Mouse (Mus musculus) hindbrain, embryonic 12.5 days (tissue): ENCODE measurements at regions not wholly inside any gene's neighbourhood (a gene's known extent, or its start where the extent isn't known, plus 50 kb on each side); places are given as distances from the start of the nearest gene placed in this dataset.

Source experiments
- ATAC-seq: fragments of 200-750 bp; cut with Nextera tagmentation; 2 replicates; pipeline ENCODE4 v1.8.0; 2017; ENCODE audit warnings: moderate TSS enrichment; ENCODE audit not compliant: low FRiP score
- H3K27ac ChIP-seq: fragments of 300-500 bp; sonication (generic); 2 replicates; pipeline ENCODE4 v1.5.1; 2016; ENCODE audit warnings: mild to moderate bottlenecking
- H3K27me3 ChIP-seq: fragments of 300-500 bp; sonication (generic); 2 replicates; pipeline ENCODE4 v1.6.1; 2016; ENCODE audit warnings: mild to moderate bottlenecking
- H3K36me3 ChIP-seq: fragments of 300-500 bp; sonication (generic); 2 replicates; pipeline ENCODE4 v1.6.1; 2016; ENCODE audit warnings: mild to moderate bottlenecking
- H3K4me1 ChIP-seq: fragments of 300-500 bp; sonication (generic); 2 replicates; pipeline ENCODE4 v1.6.1; 2016
- H3K4me2 ChIP-seq: fragments of 300-500 bp; sonication (generic); replicated peaks from 2 replicates; pipeline ENCODE4 v1.6.1; 2016; ENCODE audit warnings: mild to moderate bottlenecking
- H3K4me3 ChIP-seq: fragments of 300-500 bp; sonication (generic); 2 replicates; pipeline ENCODE4 v1.5.1; 2016; ENCODE audit warnings: mild to moderate bottlenecking
- H3K9ac ChIP-seq: fragments of 300-500 bp; sonication (generic); 2 replicates; pipeline ENCODE4 v1.6.1; 2016; ENCODE audit warnings: mild to moderate bottlenecking, moderate library complexity
- H3K9me3 ChIP-seq: fragments of 300-500 bp; sonication (generic); replicated peaks from 2 replicates; pipeline ENCODE4 v1.6.1; 2016; ENCODE audit warnings: mild to moderate bottlenecking
- WGBS: fragments of 180-500 bp; shearing (Covaris S2); methylation state at CpG from one replicate; pipeline ENCODE4 v1.1.7; 2016; 5-methylcytosine and 5-hydroxymethylcytosine counted together

DNA sequence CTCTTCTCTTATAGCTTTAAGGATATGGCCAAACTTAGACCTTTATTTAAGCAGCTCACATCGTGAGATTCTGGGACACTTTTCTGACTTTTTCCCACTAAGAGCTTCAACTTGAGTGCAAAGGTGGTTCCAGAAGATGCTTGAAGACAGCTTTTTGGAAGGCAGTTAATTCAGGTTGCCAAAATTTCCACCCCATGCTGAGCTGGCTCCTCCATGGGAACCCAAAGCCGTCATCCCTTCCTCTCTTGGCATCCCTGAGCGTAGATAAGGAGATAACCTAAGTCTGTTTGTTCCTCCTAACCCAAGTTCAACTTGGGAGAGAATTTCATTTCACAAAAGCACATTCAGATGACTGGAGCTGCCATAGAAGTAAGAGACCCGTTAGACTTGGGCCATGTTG, 223.7 kb upstream of the Bmper start:
- Histone ChIP-seq H3K9ac (no peak overlapping the region), H3K4me2 (no peak overlapping the region), H3K4me3 (no peak overlapping the region), H3K9me3 (no peaks in the 10 kb centered on the region), H3K27me3 (no peaks in the 10 kb centered on the region), H3K4me1 (peaks cover 6% of the 10 kb centered on the region), H3K27ac (no peak overlapping the region), H3K36me3 (no peaks in the 10 kb centered on the region)
- ATAC-seq, result no peak
- 85% methylated on average over 4 of the region's 4 CpGs for WGBS

- H3K27me3 ChIP-seq, result no peaks in the 10 kb centered on the region
- no peak overlapping the region for H3K27ac ChIP-seq
- no peak overlapping the region for H3K9ac ChIP-seq
- H3K36me3 ChIP-seq, result no peaks in the 10 kb centered on the region
- ATAC-seq, result no peak
- no peak overlapping the region for H3K4me3 ChIP-seq
- H3K9me3 ChIP-seq, result no peaks in the 10 kb centered on the region
- WGBS, result 95% methylated on average over 3 of the region's 3 CpGs
- H3K4me2 ChIP-seq, result no peak overlapping the region
- H3K4me1 ChIP-seq, result peaks cover 16% of the 10 kb centered on the region
Measured at GRCm38 (mm10) chr9:23000200-23000599, 222.7 kb upstream of the Bmper start.

DNA sequence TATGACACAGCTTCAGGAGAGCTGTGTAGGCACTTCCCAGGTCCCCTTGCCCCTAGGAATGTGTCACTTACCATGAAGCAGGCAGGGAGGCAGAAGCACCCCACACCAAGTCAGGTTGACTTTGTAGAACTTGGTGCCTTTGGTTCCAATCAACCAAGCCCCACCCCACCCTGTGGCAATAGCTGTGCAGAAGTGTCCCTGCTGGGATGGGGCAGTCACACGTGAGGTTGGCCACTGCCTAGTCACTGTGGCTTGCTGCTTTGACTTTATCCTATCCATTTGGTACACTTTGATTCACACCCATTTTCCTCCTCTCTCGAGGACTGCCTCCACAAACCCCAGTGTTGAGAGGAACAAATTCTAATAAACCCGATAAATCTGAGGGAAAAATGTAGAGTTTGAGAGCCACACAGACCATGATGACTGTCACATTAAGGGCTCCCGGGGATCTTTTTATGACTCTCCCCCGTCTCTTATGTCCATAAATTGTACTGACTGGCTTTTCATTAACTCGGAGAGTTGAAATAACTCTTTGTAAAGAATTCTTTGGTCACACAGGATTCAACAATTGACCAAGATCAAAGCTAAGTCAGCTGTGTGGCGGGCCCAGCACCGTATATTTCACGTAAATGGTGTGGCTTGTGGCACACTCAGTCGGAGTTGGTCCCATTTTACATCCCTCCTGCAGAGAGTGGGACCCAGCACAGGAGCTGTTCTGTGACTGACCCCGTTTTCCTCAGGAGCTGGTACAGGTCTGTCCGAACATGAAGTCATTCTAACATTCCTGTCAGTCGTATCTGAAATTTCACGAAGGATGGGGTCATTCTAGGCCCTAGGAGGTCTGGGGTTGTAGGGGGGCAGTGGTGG, 219.4 kb upstream of the Bmper start:
- Histone ChIP-seq H3K9ac (no peak overlapping the region), H3K4me1 (peaks cover 23% of the 10 kb centered on the region), H3K4me3 (no peak overlapping the region), H3K27me3 (peaks cover 15% of the 10 kb centered on the region; the same call in 1 of the 2 replicates), H3K4me2 (no peak overlapping the region), H3K36me3 (no peaks in the 10 kb centered on the region), H3K27ac (no peak overlapping the region), H3K9me3 (no peaks in the 10 kb centered on the region)
- WGBS, result 58% methylated on average over 14 of the region's 14 CpGs
- no peak for ATAC-seq

- peaks cover 21% of the 10 kb centered on the region for H3K27me3 ChIP-seq
- no peak for ATAC-seq
- no peak overlapping the region for H3K4me3 ChIP-seq
- H3K9ac ChIP-seq, result no peak overlapping the region
- H3K4me2 ChIP-seq, result no peak overlapping the region
- peaks cover 32% of the 10 kb centered on the region for H3K4me1 ChIP-seq
- H3K36me3 ChIP-seq, result no peaks in the 10 kb centered on the region
- 45% methylated on average over 7 of the region's 7 CpGs for WGBS
- peak overlapping the region; percentile 31 for H3K27ac ChIP-seq
- no peaks in the 10 kb centered on the region for H3K9me3 ChIP-seq
Measured at GRCm38 (mm10) chr9:23005005-23005404, 217.9 kb upstream of the Bmper start.

DNA sequence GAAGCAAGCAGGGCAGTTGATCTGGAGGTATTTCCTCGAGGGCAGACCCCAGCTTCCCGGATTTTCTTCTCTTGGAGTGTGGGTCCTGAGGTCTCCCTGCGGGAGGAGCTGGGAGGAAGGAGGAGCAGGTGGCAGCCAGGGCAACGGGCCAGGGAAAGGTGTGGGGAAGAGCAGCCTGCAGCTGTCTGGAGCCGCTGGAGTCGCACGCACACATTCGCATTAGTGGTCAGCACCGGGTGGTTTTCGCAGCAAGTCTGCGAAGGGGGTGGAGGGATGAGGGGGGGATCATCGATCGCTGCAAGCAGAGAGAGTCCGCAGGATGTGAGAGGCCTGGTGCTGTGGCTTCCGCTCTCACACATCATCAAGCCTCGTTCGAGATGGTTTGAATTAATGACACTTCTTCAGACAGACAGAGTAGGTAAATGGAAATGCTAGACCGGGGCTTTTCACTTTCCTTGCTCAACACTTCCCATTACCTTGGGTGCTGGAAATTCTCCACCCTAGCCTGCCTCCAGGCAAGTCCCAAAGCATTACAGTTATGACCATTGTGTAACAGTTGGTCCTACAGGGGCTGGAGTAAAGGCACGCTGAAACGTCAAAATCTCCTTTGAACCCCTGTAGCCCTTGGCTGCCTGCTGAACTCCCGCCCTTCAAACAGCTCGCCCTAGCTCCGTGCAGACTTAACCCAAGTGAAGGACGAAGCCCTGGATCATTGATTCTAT, 213.3 kb upstream of the Bmper start:
- no peak overlapping the region for H3K27ac ChIP-seq
- H3K9ac ChIP-seq, result no peak overlapping the region
- H3K4me3 ChIP-seq, result no peak overlapping the region; the same call in 1 of the 2 replicates

GRCm38 (mm10) chr9:23011316-23011959, 211.4 kb upstream of the Bmper start:
- Histone ChIP-seq H3K9ac (no peak overlapping the region), H3K4me3 (no peak overlapping the region), H3K4me1 (peaks cover 29% of the 10 kb centered on the region), H3K36me3 (no peaks in the 10 kb centered on the region), H3K4me2 (no peak overlapping the region; the same call in 1 of the 2 replicates), H3K27ac (no peak overlapping the region; the same call in 1 of the 2 replicates), H3K27me3 (peaks cover 21% of the 10 kb centered on the region), H3K9me3 (no peaks in the 10 kb centered on the region)
- WGBS, result 7% methylated on average over 7 of the region's 7 CpGs
- peak; percentile 59; the same call in 1 of the 2 replicates for ATAC-seq

More for the DNA sequence above, 213.3 kb upstream of the Bmper start:
- 5% methylated on average over 24 of the region's 24 CpGs for WGBS
- peak overlapping the region; percentile 41 for H3K4me2 ChIP-seq
- ATAC-seq, result peak; percentile 46
- H3K9me3 ChIP-seq, result no peaks in the 10 kb centered on the region
- H3K4me1 ChIP-seq, result peaks cover 41% of the 10 kb centered on the region
- peaks cover 27% of the 10 kb centered on the region for H3K27me3 ChIP-seq
- no peaks in the 10 kb centered on the region for H3K36me3 ChIP-seq

GRCm38 (mm10) chr9:23012130-23012529, 210.7 kb upstream of the Bmper start:
- Histone ChIP-seq H3K4me3 (no peak overlapping the region), H3K9me3 (no peaks in the 10 kb centered on the region), H3K9ac (no peak overlapping the region), H3K4me1 (peaks cover 29% of the 10 kb centered on the region), H3K36me3 (no peaks in the 10 kb centered on the region), H3K4me2 (no peak overlapping the region), H3K27ac (no peak overlapping the region), H3K27me3 (peaks cover 18% of the 10 kb centered on the region)
- 2% methylated on average over 5 of the region's 5 CpGs for WGBS
- ATAC-seq, result no peak

- ATAC-seq, result no peak
- no peaks in the 10 kb centered on the region for H3K9me3 ChIP-seq
- H3K4me3 ChIP-seq, result no peak overlapping the region
- no peak overlapping the region for H3K27ac ChIP-seq
- H3K9ac ChIP-seq, result no peak overlapping the region
- H3K4me2 ChIP-seq, result no peak overlapping the region
- H3K36me3 ChIP-seq, result no peaks in the 10 kb centered on the region
- H3K27me3 ChIP-seq, result peaks cover 3% of the 10 kb centered on the region; the same call in 1 of the 2 replicates
- peaks cover 8% of the 10 kb centered on the region for H3K4me1 ChIP-seq
- WGBS, result 97% methylated on average over 1 of the region's 1 CpGs
Measured at GRCm38 (mm10) chr9:23016733-23017132, 206.1 kb upstream of the Bmper start.

DNA sequence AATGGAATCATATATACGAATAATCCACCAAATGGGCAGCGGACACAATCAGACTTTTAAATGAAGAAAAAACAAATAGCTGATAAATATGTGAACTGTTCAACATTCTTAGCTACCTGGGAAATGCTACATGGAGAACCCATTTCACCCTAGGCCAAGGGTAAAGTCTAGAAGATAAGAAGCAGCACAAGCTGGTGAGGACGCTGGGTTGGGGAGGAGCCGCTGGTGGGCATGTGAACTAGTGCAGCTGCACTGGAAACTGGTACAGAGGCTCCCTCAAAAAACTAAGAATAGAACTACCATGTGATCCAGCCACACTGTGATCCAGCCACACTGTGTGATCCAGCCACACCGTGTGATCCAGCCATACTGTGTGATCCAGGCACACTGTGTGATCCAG, 198.8 kb upstream of the Bmper start:
- no peak overlapping the region for H3K4me3 ChIP-seq
- no peaks in the 10 kb centered on the region for H3K9me3 ChIP-seq
- WGBS, result 92% methylated on average over 5 of the region's 5 CpGs
- H3K4me1 ChIP-seq, result peaks cover 5% of the 10 kb centered on the region
- no peak overlapping the region for H3K9ac ChIP-seq
- no peaks in the 10 kb centered on the region for H3K36me3 ChIP-seq
- H3K27ac ChIP-seq, result no peak overlapping the region
- no peak for ATAC-seq
- H3K27me3 ChIP-seq, result peaks cover 2% of the 10 kb centered on the region
- H3K4me2 ChIP-seq, result no peak overlapping the region

- no peak overlapping the region for H3K27ac ChIP-seq
- WGBS, result 95% methylated on average over 8 of the region's 8 CpGs
- peaks cover 5% of the 10 kb centered on the region for H3K4me1 ChIP-seq
- H3K9me3 ChIP-seq, result no peaks in the 10 kb centered on the region
- H3K27me3 ChIP-seq, result peaks cover 2% of the 10 kb centered on the region
- H3K36me3 ChIP-seq, result no peaks in the 10 kb centered on the region
- no peak overlapping the region for H3K4me2 ChIP-seq
- H3K9ac ChIP-seq, result no peak overlapping the region
- no peak for ATAC-seq
- H3K4me3 ChIP-seq, result no peak overlapping the region
Measured at GRCm38 (mm10) chr9:23025247-23025646, 197.6 kb upstream of the Bmper start.

DNA sequence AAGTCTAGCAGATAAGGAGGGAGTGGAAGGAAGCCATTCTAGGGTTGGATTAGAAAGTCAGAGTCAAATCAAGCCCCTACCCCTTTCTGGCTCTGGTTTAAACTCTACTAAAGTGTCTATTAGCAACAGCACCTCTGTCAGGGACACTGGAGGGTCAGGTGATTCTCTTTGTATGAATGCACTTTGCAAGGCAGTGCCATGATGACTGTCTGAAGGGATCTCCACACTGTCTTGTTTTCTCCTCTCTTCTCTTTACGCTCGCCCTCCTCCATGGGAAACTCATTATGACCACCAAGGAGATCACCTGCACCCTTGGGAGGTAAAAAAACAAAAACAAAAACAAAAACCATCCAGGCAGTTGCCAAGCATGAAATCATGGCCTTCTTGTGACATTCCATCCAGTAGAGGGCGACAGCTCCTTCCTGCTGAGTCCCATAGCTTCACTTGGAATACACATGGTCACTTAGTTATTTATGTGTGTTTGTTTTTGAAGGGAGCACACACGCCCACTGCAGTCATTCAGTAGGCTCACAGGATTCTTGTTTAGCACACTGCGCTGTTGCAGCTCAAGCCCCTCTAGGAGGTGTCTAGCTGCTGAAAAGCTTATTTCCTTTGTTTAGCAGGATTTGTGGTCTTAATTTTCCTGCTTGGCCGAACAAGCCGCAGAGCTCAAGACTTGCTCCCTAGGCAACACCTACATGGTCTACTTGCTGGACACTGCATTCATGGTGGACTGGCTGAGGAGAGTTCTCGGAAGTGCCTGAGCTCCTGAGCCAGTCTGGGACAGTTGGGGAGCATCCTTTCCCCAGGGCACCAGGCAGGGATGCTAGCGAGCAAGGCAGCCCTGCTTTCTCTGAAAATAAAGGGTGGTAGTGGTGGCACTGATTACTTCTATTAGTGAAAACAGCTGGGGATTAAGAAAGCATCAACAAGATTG, 195.2 kb upstream of the Bmper start:
- H3K27ac ChIP-seq, result no peak overlapping the region
- 51% methylated on average over 9 of the region's 9 CpGs for WGBS
- H3K4me1 ChIP-seq, result peaks cover 5% of the 10 kb centered on the region
- H3K27me3 ChIP-seq, result peaks cover 2% of the 10 kb centered on the region
- peak; percentile 39 for ATAC-seq
- H3K4me3 ChIP-seq, result no peak overlapping the region
- no peak overlapping the region for H3K4me2 ChIP-seq
- H3K9me3 ChIP-seq, result no peaks in the 10 kb centered on the region
- no peaks in the 10 kb centered on the region for H3K36me3 ChIP-seq
- H3K9ac ChIP-seq, result no peak overlapping the region
